Mouse (Mus musculus) forebrain, embryonic 10.5 days (tissue): Measurements from ENCODE around the gene Cep57l1. TPM values are rescaled to one million over a fixed set of nuclear protein-coding genes. Genes with fewer than 3 reads are reported as not detected.

ENCODE experiments used
- DNase-seq: peaks from one replicate; pipeline ENCODE4 v3.0.0-alpha.2; 2017; ENCODE audit warnings: low spot score; ENCODE audit errors: extremely low spot score
- H3K27ac ChIP-seq: fragments of 300-500 bp; sonication (generic); 2 replicates; pipeline ENCODE4 v1.5.1; 2016; ENCODE audit warnings: mild to moderate bottlenecking
- H3K27me3 ChIP-seq: fragments of 300-500 bp; sonication (generic); 2 replicates; pipeline ENCODE4 v1.6.1; 2016; ENCODE audit warnings: mild to moderate bottlenecking; ENCODE audit not compliant: poor library complexity, severe bottlenecking
- H3K36me3 ChIP-seq: fragments of 300-500 bp; sonication (generic); replicated peaks from 2 replicates; pipeline ENCODE4 v1.6.1; 2016; ENCODE audit warnings: mild to moderate bottlenecking, moderate library complexity
- H3K4me1 ChIP-seq: fragments of 300-500 bp; sonication (generic); 2 replicates; pipeline ENCODE4 v1.6.1; 2016
- H3K4me3 ChIP-seq: fragments of 300-500 bp; sonication (generic); 2 replicates; pipeline ENCODE4 v1.5.1; 2016; ENCODE audit warnings: mild to moderate bottlenecking, moderate library complexity
- H3K9me3 ChIP-seq: fragments of 300-500 bp; sonication (generic); 2 replicates; pipeline ENCODE4 v1.6.1; 2016; ENCODE audit warnings: mild to moderate bottlenecking, moderate library complexity
- WGBS: fragments of 180-500 bp; shearing (Covaris S2); methylation state at CpG from one replicate; pipeline ENCODE4 v1.1.7; 2016; 5-methylcytosine and 5-hydroxymethylcytosine counted together
- microRNA-seq: library from miRNA; unstranded; fragments of <30 nt; microRNA quantifications from one replicate; pipeline ENCODE4, GENCODE M21; 2017
- polyA plus RNA-seq: library from polyadenylated mRNA; unstranded; fragments of >200 nt; fragmentation: Nextera tagmentation; extraction: Ambion mirVana; gene quantifications from 2 replicates; pipeline ENCODE4 v1.2.1, GENCODE M21; 2016

Cep57l1 gene
- polyA plus RNA-seq, 1 experiment from 2014 or later, result 26.4 TPM

- peak; percentile 81 for DNase-seq
- 48% methylated on average over 16 of the region's 16 CpGs for WGBS
- Histone ChIP-seq H3K9me3 (peaks cover 13% of the 10 kb centered on the region; the same call in 1 of the 2 replicates), H3K36me3 (no peaks in the 10 kb centered on the region), H3K27me3 (peaks cover 27% of the 10 kb centered on the region), H3K4me3 (no peak overlapping the region), H3K4me1 (peaks cover 22% of the 10 kb centered on the region), H3K27ac (no peak overlapping the region)
Measured at GRCm38 (mm10) chr10:41682546-41683393, 126.9 kb downstream of the Cep57l1 start.

GRCm38 (mm10) chr10:41678746-41679360 is 130.8 kb downstream of the Cep57l1 start:
- Histone ChIP-seq H3K36me3 (no peaks in the 10 kb centered on the region), H3K4me1 (peaks cover 18% of the 10 kb centered on the region), H3K4me3 (peak overlapping the region; percentile 28), H3K27ac (peak overlapping the region; percentile 73), H3K9me3 (no peaks in the 10 kb centered on the region), H3K27me3 (peaks cover 8% of the 10 kb centered on the region)
- WGBS, result 28% methylated on average over 18 of the region's 18 CpGs
- DNase-seq, result peak; percentile 72

GRCm38 (mm10) chr10:41677396-41677795 is 132.3 kb downstream of the Cep57l1 start:
- H3K9me3 ChIP-seq, result no peaks in the 10 kb centered on the region
- DNase-seq, result no peak
- H3K4me1 ChIP-seq, result peaks cover 15% of the 10 kb centered on the region
- H3K27ac ChIP-seq, result no peak overlapping the region
- H3K36me3 ChIP-seq, result no peaks in the 10 kb centered on the region
- no peaks in the 10 kb centered on the region for H3K27me3 ChIP-seq
- WGBS, result 74% methylated on average over 8 of the region's 8 CpGs
- H3K4me3 ChIP-seq, result no peak overlapping the region

GRCm38 (mm10) chr10:41676661-41677061 is 133.0 kb downstream of the Cep57l1 start:
- Histone ChIP-seq H3K4me1 (peaks cover 15% of the 10 kb centered on the region), H3K36me3 (no peaks in the 10 kb centered on the region), H3K27me3 (no peaks in the 10 kb centered on the region), H3K9me3 (no peaks in the 10 kb centered on the region), H3K27ac (no peak overlapping the region), H3K4me3 (no peak overlapping the region)
- WGBS, result 81% methylated on average over 6 of the region's 6 CpGs
- no peak for DNase-seq

GRCm38 (mm10) chr10:41675842-41676571 is 133.7 kb downstream of the Cep57l1 start:
- H3K4me3 ChIP-seq, result no peak overlapping the region
- H3K9me3 ChIP-seq, result no peaks in the 10 kb centered on the region
- DNase-seq, result no peak
- no peak overlapping the region for H3K27ac ChIP-seq
- H3K4me1 ChIP-seq, result peaks cover 15% of the 10 kb centered on the region
- H3K36me3 ChIP-seq, result no peaks in the 10 kb centered on the region
- WGBS, result 89% methylated on average over 6 of the region's 6 CpGs
- H3K27me3 ChIP-seq, result no peaks in the 10 kb centered on the region

- H3K27ac ChIP-seq, result no peak overlapping the region
- no peaks in the 10 kb centered on the region for H3K27me3 ChIP-seq
- no peaks in the 10 kb centered on the region for H3K9me3 ChIP-seq
- WGBS, result 89% methylated on average over 6 of the region's 6 CpGs
- H3K4me3 ChIP-seq, result no peak overlapping the region
- H3K36me3 ChIP-seq, result no peaks in the 10 kb centered on the region
- no peak for DNase-seq
- peaks cover 15% of the 10 kb centered on the region for H3K4me1 ChIP-seq
Measured at GRCm38 (mm10) chr10:41675243-41675642, 134.4 kb downstream of the Cep57l1 start.

GRCm38 (mm10) chr10:41674362-41674761 is 135.3 kb downstream of the Cep57l1 start:
- Histone ChIP-seq H3K27ac (no peak overlapping the region), H3K27me3 (no peaks in the 10 kb centered on the region), H3K36me3 (no peaks in the 10 kb centered on the region), H3K9me3 (no peaks in the 10 kb centered on the region), H3K4me1 (peaks cover 15% of the 10 kb centered on the region), H3K4me3 (no peak overlapping the region)
- no peak for DNase-seq
- 85% methylated on average over 3 of the region's 3 CpGs for WGBS

GRCm38 (mm10) chr10:41670196-41670595 is 139.5 kb downstream of the Cep57l1 start:
- H3K4me3 ChIP-seq, result no peak overlapping the region
- no peaks in the 10 kb centered on the region for H3K27me3 ChIP-seq
- no peaks in the 10 kb centered on the region for H3K36me3 ChIP-seq
- H3K9me3 ChIP-seq, result no peaks in the 10 kb centered on the region
- WGBS, result 86% methylated on average over 5 of the region's 5 CpGs
- no peaks in the 10 kb centered on the region for H3K4me1 ChIP-seq
- DNase-seq, result no peak
- no peak overlapping the region for H3K27ac ChIP-seq

Small RNA genes lying within 50 kb of the gene (microRNA-seq; reads per million reads assigned to microRNA genes)
- gene Mir3473b, result not detected

Other genes starting within 250 kb of the Cep57l1 start
- gene Ccdc162, start 93.2 kb downstream of the Cep57l1 start, polyA plus RNA-seq, result 0.33 and 0.68 TPM in 2 replicates
- 16.0 and 18.4 TPM in 2 replicates for gene Sesn1, start 64 bp upstream of the Cep57l1 start, polyA plus RNA-seq
- gene Armc2, start 208.6 kb upstream of the Cep57l1 start, polyA plus RNA-seq, result 2.9 and 3.0 TPM in 2 replicates